Mouse (Mus musculus) c-Kit-positive CD71-positive TER-119-negative erythroid progenitor cells, embryonic 14.5 days (primary cell): ENCODE measurements around the gene Camsap2.

Source experiments
- DNase-seq: peaks from one replicate; pipeline ENCODE4 v3.0.0-alpha.2; 2013; ENCODE audit warnings: low read depth

Gene Camsap2

DNA sequence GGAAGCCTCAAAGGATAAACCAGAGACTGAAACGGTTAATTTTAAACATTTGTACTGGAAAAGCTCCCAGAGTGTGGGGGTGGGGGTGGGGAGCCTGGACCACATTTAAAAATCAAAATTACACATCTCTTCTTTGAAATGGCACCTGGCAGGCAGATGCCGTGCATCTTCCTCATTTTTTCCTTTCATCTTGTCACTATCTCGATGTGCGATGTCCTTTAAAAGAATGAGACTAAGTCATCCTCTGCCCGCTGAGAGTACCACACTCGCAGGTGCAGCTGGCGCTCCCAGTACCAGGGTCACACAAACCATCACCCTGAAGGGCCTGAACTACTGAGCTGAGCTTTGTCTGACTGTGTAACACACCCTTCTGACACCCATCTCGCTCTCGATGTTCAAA is 87.4 kb downstream of the Camsap2 start:
- no peak for DNase-seq

DNA sequence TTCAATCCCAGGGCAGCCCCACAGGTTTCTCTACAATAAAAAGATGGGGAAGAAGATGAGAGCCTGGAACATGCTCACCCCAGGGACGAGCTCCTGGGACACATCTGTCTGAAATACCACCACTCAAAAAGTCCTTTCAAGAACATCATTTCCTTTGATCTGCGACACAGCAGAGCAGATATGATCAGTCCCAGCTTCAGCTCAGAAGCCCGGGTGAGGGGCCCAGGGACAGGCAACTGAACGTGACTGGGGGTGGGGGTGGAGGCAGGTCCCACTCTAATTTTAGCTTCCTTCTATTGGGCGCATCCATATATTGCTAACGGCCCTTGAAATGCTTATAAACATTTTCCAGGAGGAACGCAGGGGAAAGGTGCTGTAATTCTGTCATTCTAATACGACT is 90.2 kb downstream of the Camsap2 start:
- DNase-seq, result no peak

DNA sequence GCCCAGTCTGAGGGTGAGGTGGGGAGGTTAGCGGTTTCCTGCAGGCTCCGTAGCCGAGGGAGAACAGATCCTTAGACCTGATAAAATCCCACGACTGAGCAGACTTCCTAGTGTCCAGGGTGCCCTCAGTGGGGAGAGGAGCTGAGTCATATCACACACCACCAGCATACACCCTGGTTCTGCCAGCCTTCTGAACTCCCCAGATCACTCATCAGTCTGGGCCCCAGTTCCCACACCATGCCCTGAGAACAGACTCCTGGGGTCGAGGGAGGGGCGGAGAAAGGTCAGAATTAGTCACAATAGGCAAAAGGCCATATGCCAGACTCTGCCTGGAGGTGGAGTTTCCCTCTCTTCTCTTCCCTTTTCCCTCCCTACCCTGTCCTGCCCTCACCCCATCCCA is 90.7 kb downstream of the Camsap2 start:
- no peak for DNase-seq

DNA sequence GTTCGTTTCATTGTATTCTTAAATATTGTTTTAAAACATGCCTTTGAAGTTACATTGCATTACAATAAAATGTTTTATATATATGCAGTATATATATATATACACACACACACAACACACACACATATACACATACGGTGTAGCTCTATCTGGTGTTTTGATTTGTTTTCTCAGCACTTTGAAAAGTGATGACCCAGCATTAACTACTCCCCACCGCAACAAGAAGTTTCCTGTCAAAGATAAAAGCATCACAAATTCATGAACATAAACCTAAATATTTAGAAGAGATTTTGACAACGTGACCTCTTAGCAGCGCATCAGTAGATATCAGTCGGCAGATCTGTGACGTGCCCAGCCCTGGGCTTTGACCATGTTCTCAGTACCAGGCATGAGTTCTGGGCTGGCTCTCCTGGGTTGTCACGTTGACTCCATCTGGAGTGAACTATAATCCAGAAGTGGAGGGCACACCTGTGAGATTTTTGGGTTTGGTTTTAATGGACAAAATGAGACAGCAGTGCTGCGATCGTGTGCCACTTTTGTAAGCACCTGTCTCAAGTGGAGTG is 91.3 kb downstream of the Camsap2 start:
- no peak for DNase-seq

DNA sequence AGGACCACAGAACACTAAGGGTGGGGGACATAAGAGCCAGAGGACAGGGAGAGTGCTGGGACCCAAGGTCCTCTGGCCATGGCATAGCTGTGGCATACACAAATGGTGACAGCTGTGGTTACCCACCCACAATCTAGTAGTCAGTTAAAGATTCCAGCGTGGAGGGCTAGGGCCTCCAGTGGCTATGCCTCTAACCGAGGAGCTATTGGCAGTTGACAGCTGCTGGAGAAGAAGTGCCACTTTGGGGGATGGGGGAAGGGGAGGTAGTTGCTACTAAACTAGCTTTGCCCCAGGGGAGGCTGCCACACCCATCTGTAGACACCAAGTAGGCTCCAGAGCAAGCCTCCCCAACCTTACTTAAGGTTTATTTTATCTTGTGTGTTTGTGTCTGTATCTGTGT is 92.4 kb downstream of the Camsap2 start:
- DNase-seq, result no peak

DNA sequence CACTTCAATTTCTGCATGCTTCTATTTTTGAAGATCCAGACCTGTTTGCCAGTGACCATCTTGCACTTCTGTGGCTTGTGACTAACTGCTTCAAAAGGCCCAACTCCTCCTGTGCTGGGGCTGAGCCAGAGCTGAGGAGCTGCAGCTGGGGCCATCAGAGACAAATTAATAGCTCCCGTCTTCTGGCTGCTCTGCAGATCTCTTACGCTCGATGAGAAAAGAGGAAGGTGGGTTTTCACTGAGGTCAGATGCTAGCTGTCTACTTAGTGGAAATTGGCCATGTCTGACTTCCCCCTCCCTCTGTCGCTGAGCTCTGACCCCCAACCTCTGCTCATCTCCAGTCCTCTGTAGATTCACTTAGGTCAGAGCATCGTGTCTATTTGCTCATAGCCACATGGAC is 96.2 kb downstream of the Camsap2 start:
- DNase-seq, result no peak

DNA sequence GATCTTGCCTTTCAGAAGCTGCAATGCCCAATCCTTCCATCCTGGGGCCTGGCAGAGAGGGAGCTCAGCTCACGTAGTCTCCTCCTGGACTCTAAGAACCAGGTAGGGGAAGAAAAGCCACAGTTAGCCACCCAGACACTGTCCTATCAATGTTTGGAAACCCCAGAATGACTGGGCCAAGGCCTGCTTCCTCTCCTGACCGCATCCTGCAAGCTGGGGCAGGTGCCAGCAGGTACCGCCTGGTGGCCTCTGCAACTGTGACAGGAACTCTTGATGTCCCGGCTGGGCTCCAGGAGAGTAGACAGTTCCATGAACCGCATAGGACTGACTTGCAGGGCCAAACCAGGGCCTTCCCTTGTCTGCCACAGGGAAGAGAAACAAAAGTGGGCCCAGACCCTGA is 98.5 kb downstream of the Camsap2 start:
- no peak for DNase-seq

DNA sequence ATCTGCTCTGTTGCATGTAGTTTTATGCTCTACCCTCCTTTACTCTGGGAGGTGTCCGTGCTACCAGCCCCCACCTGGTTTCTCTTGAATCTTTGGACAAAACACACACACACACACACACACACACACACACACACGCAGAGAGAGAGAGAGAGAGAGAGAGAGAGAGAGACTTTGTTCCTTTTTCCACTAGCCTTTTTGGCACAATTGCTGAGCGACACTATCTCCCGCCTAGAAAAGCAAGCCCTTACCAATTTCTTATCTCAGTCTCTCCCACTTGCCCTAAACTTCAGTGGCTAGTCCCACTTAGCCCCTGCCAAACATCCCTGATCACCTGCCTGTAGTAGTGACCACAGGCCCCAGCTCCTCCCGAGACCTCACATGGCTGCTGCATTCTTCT is 101.4 kb downstream of the Camsap2 start:
- no peak for DNase-seq

DNA sequence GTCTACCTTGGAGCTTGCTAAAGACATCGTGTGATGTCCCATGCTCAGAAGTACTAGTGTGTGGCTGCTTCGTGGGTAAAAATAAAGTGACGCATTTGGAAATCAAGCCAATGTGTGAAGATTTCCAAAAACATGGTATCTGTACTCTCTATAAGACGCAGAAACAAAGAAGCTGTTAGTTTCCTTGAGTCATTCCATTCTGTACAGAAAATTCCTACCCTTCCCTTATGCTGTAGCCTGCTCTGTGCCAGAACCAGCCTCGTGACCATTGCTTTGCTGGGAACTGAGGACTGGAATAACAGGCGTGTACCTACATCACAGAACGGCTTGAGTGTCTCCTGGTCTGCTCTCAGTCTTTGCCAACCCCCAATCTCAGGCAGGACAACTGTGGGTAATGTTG is 104.1 kb downstream of the Camsap2 start:
- no peak for DNase-seq

DNA sequence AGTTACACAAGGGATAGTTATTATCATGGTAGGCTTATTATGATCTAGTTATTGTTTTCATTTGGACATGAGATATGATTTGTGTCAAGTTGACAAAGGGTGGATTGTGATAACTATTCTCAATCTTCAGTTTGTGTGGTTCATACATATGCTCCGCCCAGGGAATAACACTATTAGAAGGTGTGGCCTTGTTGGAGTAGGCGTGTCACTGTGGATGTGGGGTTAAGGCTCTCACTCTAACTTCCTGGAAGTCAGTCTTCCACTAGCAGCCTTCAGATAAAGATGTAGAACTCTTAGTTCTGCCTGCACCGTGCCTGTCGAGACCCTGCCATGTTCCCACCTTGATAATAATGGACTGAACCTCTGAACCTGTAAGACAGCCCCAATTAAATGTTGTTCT is 107.4 kb downstream of the Camsap2 start:
- DNase-seq, result no peak

DNA sequence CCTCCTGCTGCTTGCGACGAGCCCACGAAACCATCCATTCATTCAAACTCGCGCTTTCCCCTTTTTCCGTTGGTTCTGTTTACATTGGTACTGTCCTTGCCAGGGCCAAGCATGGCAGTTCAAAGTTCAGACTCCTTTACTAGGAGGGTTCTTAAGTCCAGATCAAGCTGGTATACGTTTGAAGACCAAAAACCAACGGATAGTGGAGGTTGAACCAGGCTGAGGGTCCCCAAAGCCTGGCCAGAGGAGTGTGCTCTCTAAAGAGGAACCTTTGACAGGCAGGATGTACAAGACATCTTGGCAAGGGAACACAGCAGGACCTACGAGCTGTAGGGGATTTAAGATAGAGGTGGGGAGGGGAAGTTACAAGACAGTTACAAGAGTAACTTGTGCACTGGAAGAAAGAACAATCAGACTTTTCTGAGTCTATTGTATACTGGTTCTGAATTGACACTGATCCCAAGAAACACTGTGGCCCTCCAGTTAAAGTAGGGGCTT is 111.3 kb downstream of the Camsap2 start:
- DNase-seq, result no peak

DNA sequence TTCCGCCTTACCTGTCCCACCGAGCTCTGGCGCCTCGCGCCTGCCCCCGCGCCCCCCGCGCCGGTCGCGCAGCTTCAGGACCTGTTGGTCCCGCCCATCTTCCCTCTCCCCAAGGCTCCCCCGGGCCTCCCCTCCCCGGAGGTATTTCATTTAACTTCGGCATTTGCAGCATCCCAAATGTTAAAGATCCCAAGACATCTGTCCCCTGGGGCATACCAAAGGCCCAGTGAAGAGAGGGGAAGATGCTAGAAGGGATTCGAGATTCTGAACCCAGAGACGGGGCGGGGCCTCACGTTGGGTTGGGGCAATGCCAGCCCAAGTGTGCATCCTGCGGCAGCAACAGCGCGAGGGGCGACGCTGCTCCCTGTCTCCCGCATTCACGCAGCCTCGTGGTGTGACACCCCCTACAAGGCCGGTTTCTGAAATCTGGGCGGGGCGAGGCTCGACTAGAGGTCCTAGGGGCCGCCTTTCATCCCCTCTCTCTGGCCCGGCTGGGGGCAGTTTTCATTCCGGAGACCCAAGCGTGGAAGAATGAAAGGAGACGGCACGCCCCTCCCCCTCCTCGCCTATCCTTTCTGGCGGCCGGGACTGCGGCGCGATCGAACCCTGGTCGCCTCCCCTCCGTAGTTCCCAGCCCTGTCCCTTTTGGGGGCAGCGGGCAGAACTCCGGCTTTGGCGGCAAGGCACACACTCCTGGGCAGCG is 111.9 kb downstream of the Camsap2 start, which contains the start of gene Inava:
Gene Inava (minus strand): TSS at position 373 of the 703 bp plus-strand sequence.
- DNase-seq, result no peak

DNA sequence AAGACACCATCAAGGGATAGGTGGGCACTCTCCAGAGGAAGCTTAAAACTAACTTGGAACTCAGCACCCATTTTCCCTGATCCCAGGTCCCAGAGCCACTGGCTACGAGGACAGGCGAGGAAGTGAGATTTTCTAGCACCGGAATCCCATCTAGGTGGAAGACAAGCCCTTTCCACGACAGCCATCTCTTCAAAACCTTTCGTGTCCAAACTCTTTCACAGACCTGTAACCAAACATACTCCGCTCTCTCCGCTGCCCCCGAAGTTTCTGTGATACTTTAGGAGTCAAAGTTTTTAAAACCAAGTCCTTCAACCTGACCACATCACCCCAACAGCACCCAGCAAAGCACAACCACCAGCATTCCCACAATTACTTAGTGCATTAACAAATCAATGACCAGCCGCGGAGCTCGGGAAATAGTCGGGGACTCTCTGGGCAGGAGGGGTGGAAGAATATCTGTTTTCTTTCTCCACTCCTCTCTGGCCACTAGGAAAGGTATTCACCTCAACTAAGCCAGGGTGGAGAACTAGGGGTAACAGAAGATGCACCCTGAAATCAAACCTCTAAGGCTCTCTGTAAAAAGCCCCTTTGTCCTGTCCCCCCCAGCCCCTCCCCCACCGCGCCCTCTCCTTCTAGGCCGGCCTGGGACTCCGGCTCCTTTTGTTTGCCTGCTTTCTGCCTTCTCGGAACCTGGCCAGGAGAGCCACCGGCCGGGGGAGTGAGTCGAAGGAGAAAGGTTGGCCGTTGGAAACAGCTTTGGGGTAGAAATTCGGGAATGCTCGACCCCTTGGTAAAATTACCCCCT is 112.7 kb downstream of the Camsap2 start:
- DNase-seq, result no peak

DNA sequence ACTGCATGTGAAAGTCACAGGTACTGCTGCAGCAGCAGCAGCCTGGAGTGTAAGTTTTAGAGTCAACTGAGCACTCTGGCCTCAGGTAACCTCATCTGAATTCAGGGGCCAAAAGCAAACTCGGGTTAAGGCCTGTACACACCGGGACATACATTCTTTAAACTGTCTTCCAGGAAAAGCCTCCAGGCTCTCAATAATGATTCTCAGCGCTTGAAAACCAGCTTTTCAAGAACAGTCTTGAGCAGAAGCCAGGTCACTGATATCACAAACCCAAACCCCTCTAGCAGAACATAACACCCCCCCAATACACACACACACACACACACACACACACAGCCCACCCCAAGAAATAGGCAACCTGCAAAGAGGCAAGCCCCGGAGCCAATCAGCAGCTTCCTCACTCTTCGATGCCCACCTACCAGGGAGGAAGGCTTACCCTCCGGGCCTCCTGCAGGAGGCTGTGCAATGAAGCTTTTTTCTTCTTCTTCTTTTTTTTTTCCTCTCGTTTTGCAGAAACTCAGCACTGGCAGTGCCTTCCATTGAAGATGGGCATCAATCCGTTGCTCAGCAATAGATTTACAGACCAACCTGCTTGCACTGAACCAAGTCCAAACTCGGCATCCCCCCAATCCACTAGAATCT is 113.5 kb downstream of the Camsap2 start:
- DNase-seq, result no peak

DNA sequence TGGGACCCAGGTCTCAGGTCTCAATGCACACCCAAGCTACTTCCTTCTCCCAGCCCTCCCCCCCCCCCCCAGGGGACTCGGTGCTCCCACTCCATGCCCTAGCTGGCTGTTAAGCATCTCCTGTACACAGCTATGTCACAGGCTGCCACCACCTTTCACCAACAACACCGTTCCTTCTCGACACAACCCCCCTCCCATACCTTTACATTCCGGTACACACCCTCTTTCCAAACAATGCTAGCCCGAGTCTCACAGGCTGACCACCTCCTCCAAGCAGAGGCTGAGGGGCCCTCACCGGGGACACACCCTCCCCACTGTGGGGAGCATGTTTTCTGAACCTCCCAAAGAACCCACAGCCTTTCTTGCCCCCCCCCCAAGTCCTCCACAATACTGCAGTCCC is 114.3 kb downstream of the Camsap2 start:
- DNase-seq, result no peak

DNA sequence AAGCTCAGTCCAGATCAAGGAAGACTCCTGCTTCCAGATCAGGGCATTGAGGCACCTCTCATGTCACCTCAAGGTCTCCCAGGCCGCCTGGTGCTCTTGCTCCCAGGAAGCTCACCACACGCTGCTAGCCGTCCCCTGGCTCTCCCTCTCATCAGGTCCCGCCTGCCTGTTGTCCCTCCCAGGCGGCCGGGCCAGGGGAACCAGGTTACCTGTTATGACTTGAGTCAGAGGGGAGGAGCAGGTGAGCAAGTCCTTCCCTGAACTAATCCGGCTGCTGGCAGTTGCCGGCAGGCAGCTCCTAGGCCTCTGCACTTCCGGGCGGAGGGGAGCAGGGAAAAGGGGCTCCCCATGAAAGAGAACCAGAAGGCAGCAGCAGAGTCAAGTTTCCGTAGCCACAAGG is 115.7 kb downstream of the Camsap2 start:
- DNase-seq, result no peak

DNA sequence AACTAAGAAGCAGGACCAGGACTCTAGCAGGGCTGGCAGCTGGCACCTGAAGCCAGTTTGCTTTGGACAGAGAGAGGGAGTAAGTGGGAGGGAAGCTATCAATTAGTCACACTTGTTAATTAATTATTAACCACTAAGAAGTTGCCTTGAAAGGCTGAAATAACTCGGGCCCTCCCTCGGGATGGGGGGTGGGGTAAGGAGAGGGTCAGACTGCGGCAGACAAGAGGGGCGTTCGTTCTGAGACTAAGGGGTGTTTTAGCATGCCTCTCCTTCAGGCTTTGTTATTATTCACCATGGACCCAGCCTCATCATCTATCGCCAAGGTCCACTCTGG is 116.9 kb downstream of the Camsap2 start:
- no peak for DNase-seq

DNA sequence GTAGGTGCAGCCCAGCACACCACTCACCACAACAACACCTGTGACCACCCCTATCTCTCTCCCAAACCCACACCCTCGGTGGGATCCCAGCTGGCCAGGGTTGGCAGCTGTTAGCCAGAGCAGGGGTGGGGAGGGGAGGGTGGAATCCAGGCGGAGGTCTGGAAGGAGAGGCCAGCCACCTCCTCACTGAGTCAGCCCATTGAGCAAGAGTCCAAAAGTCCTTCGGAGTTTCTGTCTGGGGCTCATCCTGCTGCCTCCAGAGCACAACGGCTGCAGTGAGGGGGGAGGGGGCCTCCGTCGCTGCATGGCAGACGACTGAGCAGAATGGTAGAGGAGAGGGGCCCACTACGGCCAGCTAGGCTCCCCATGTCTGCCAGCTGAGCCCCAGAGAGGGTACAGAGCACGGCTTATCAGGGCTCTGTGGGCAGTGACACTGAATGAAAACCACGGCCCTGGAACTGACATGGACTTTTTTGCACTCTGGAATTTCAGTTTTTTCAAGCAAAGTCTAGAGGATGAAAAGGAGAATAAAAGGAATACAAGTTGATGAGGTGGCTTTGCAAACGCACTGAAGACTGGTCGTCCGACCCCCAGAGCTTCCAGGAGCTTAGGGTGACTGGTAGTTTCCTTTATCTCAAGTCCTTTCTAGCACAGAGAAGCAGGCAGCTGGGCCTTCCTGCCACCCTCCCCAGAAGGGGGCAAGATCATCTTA is 117.4 kb downstream of the Camsap2 start:
- DNase-seq, result no peak

DNA sequence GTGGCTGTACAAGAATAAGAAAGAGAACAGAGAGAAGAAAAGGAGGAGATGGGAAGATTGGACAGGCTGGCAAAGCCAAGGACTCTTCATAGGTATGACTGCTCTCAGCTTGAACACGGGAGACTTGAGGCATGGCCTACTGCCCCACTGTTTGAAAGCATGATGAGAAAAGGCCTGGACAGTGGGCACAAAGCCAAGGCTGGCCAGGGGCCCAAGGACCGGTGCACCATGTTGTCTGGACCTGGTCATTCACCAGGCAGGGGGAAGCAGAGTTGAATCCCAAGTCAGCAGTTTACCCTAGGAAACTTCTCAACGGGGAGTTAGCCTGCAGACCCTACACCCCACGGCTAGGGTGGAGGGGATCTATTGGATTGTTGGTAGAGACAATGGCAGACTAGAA is 118.0 kb downstream of the Camsap2 start:
- no peak for DNase-seq

DNA sequence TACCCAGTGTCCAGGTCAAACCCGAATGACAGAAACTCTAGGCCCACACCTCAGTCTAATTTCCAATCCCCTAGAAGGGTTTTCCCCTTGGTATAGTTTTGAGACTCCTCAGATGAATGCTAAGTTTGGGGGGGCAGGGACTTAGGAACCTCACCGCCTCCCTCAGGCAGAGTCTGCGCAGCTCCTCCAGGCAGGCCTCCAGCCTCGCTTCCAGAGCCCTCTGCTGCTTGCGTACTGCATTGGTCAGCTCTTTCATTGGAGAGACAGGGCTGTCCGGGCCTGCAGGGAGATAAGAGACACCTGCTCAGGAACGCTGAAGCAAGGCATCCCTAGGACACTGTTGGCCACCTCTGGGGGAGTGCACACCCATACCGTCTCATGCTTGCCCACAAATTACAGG is 119.3 kb downstream of the Camsap2 start:
- no peak for DNase-seq

DNA sequence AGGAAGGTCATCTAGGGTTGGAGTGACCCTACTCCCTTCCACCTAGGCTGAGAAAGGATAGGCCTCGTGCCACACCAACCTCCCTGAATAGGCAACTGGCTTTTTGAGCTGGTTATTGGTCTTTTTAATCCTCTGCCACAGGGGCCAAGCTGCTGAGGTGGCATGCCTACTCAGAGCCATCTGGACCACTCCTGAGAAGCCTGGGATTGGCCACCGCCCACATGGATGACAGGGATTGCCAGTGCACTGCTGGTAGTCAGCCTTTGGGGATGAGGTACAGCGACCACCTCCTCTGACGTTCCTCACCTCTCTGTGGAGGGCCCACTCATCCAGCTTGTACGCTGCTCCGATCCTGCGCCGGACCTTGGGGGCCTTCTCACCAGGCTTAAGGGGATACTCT is 120.1 kb downstream of the Camsap2 start:
- DNase-seq, result no peak

DNA sequence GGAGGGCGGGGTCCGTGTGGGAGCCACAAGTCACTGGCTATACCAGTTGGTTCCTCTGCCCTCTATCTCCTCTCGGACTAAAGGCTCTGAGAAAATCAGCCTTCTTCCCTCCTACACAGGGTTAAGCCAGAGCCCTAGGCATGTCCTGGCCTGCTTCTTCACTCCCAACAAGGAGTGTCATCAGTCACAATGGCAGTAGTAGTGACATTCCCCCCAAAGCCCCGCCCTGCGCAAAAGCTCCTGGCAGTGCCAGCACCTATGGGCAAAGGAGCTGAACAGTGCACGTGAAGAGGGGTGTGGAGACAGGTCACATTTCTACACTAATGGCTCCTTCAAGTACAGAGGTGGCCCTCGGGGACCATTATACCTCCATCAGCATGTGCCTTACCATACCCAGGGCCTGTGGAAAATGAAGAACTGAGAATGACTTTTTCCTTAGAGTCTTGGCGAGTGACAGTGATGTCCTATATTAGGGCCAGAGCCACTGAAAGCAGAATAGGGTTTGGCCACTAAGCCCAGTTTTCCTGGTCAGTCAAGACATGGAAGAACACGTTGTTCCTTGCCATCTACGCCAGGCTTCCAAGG is 122.1 kb downstream of the Camsap2 start:
- no peak for DNase-seq
